Mouse (Mus musculus) E14TG2a.4 (cell line): Measurements from ENCODE around the gene Zdhhc8.

Experiments used
- CTCF ChIP-seq: conservative IDR thresholded peaks from 2 replicates; pipeline ENCODE4 v1.5.1; 2014; ENCODE audit warnings: low read length
- NANOG ChIP-seq: IDR thresholded peaks from 2 replicates; pipeline ENCODE4 v1.6.1; 2014; ENCODE audit warnings: borderline replicate concordance, low read length, mixed read lengths
- POU5F1 ChIP-seq: IDR thresholded peaks from 2 replicates; pipeline ENCODE4 v1.6.1; 2014; ENCODE audit warnings: low read length, borderline replicate concordance

GRCm38 (mm10) chr16:18210701-18211416 lies 24.1 kb downstream of the Zdhhc8 start:
- TF ChIP-seq CTCF = peak; percentile 100
- no peak for TF ChIP-seq POU5F1
- TF ChIP-seq NANOG = no peak
